Comparison of ENCODE assay signal across 14 mouse cellular contexts in the genomic region with DNA sequence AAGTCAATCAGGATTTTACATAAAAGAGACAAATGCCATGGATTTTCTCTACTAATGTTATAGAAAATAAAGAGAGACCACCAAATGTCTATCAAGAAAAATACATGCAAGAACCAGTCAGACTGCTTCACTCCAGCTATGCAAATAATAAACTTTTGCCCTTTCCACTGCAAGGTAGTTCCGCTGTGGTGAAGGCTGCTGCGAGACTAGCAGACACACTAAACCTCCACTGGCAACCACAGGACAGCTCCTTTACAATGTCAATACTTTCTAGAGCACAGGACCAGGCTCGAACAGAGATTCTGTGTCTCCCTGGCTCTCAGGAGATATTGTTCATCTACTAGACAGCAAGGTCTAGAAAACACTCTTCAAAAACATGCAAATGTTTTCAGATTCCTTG.
"Had no signal": no experiment of that assay in that cellular context is flagged by ENCODE, and none has a peak within 500 bp of the region (broad histone marks: within the 10 kb centered on the region; RNA-seq: fewer than 3 reads in every experiment).

No protein-coding gene starts in this region.

- H3K4me3 ChIP-seq: left cerebral cortex, adult 2 months; liver, embryonic 13.5 days; megakaryocyte, embryonic 14.5 days; midbrain, embryonic 15.5 days; stomach, embryonic 15.5 days had no signal

- H3K27me3 ChIP-seq: liver, embryonic 13.5 days; megakaryocyte, embryonic 14.5 days; midbrain, embryonic 15.5 days; stomach, embryonic 15.5 days had no signal

- DNase-seq: kidney, adult 8-10 months; kidney, postnatal 25 days; liver; liver, embryonic 13.5 days; liver, postnatal 0 days; right cerebral cortex, postnatal 14 days; thymus, adult 2 months; thymus, postnatal 25 days had no signal

- H3K9me3 ChIP-seq: liver, embryonic 13.5 days; megakaryocyte, embryonic 14.5 days; midbrain, embryonic 15.5 days; stomach, embryonic 15.5 days had no signal

- H3K4me1 ChIP-seq: liver, embryonic 13.5 days; stomach, embryonic 15.5 days had no signal

- ATAC-seq: liver, postnatal 0 days; midbrain, embryonic 15.5 days had no signal

- H3K27ac ChIP-seq: left cerebral cortex, adult 2 months; liver, embryonic 13.5 days; macrophage; midbrain, embryonic 15.5 days; stomach, embryonic 15.5 days had no signal

- H3K9ac ChIP-seq: liver, embryonic 13.5 days; liver, postnatal 0 days; midbrain, embryonic 15.5 days; stomach, embryonic 15.5 days had no signal

- H3K4me2 ChIP-seq: liver, embryonic 13.5 days; midbrain, embryonic 11.5 days; midbrain, embryonic 15.5 days; stomach, embryonic 15.5 days had no signal

- H3K36me3 ChIP-seq: liver, embryonic 13.5 days; midbrain, embryonic 15.5 days; stomach, embryonic 15.5 days had no signal
